Mouse (Mus musculus) neural tube, embryonic 13.5 days (tissue): ENCODE measurements around the gene Barx1. TPM values are rescaled to one million over a fixed set of nuclear protein-coding genes. Genes with fewer than 3 reads are reported as not detected.
A peak's percentile ranks its signal among the peaks of the same experiment; 100 is the strongest.

Experiments used
- ATAC-seq: fragments of 200-750 bp; cut with Nextera tagmentation; 2 replicates; pipeline ENCODE4 v1.8.0; 2017; ENCODE audit warnings: low read depth, mild to moderate bottlenecking, moderate TSS enrichment, moderate library complexity
- H3K27ac ChIP-seq: fragments of 300-500 bp; sonication (generic); replicated peaks from 2 replicates; pipeline ENCODE4 v1.5.1; 2015; ENCODE audit warnings: moderate library complexity, mild to moderate bottlenecking, inconsistent platforms
- H3K27me3 ChIP-seq: fragments of 300-500 bp; sonication (generic); 2 replicates; pipeline ENCODE4 v1.6.1; 2015; ENCODE audit warnings: mild to moderate bottlenecking, inconsistent platforms
- H3K36me3 ChIP-seq: fragments of 300-500 bp; sonication (generic); 2 replicates; pipeline ENCODE4 v1.6.1; 2015; ENCODE audit warnings: mild to moderate bottlenecking, inconsistent platforms
- H3K4me1 ChIP-seq: fragments of 300-500 bp; sonication (generic); replicated peaks from 2 replicates; pipeline ENCODE4 v1.6.1; 2015; ENCODE audit warnings: inconsistent platforms
- H3K4me2 ChIP-seq: fragments of 300-500 bp; sonication (generic); 2 replicates; pipeline ENCODE4 v1.6.1; 2015; ENCODE audit warnings: inconsistent platforms, mild to moderate bottlenecking, moderate library complexity
- H3K4me3 ChIP-seq: fragments of 300-500 bp; sonication (generic); 2 replicates; pipeline ENCODE4 v1.5.1; 2015; ENCODE audit warnings: mild to moderate bottlenecking, inconsistent platforms
- H3K9ac ChIP-seq: fragments of 300-500 bp; sonication (generic); 2 replicates; pipeline ENCODE4 v1.6.1; 2015; ENCODE audit warnings: moderate library complexity, mild to moderate bottlenecking, inconsistent platforms
- H3K9me3 ChIP-seq: fragments of 300-500 bp; sonication (generic); 2 replicates; pipeline ENCODE4 v1.6.1; 2016; ENCODE audit warnings: inconsistent platforms
- WGBS: fragments of 180-500 bp; shearing (Covaris S2); methylation state at CpG from one replicate; pipeline ENCODE4 v1.1.7; 2015; 5-methylcytosine and 5-hydroxymethylcytosine counted together
- polyA plus RNA-seq: library from polyadenylated mRNA; unstranded; fragments of >200 nt; fragmentation: Nextera tagmentation; extraction: Ambion mirVana; gene quantifications from 2 replicates; pipeline ENCODE4 v1.2.1, GENCODE M21; 2015

Gene Barx1
- polyA plus RNA-seq, 1 experiment from 2014 or later: 0.18 TPM

GRCm38 (mm10) chr13:48650615-48651014 is 12.2 kb upstream of the Barx1 start:
- H3K4me2 ChIP-seq: no peak overlapping the region
- no peak overlapping the region for H3K4me3 ChIP-seq
- ATAC-seq: no peak
- peaks cover 33% of the 10 kb centered on the region for H3K27me3 ChIP-seq
- H3K27ac ChIP-seq: no peak overlapping the region
- H3K4me1 ChIP-seq: no peaks in the 10 kb centered on the region
- H3K9me3 ChIP-seq: no peaks in the 10 kb centered on the region
- H3K36me3 ChIP-seq: no peaks in the 10 kb centered on the region
- no peak overlapping the region for H3K9ac ChIP-seq
- 0% methylated on average over 1 of the region's 1 CpGs for WGBS

GRCm38 (mm10) chr13:48651132-48652065 is 11.4 kb upstream of the Barx1 start:
- ATAC-seq: no peak
- Histone ChIP-seq H3K36me3 (no peaks in the 10 kb centered on the region), H3K9me3 (no peaks in the 10 kb centered on the region), H3K4me2 (no peak overlapping the region), H3K4me3 (no peak overlapping the region), H3K9ac (no peak overlapping the region), H3K27me3 (peaks cover 41% of the 10 kb centered on the region), H3K27ac (no peak overlapping the region), H3K4me1 (peaks cover 3% of the 10 kb centered on the region; the same call in 1 of the 2 replicates)
- 75% methylated on average over 6 of the region's 6 CpGs for WGBS

GRCm38 (mm10) chr13:48653788-48654770 is 8.7 kb upstream of the Barx1 start:
- Histone ChIP-seq H3K4me1 (peaks cover 3% of the 10 kb centered on the region; the same call in 1 of the 2 replicates), H3K4me2 (no peak overlapping the region), H3K9me3 (no peaks in the 10 kb centered on the region), H3K27ac (no peak overlapping the region), H3K4me3 (no peak overlapping the region), H3K36me3 (no peaks in the 10 kb centered on the region), H3K9ac (no peak overlapping the region), H3K27me3 (peaks cover 68% of the 10 kb centered on the region)
- 7% methylated on average over 14 of the region's 14 CpGs for WGBS
- ATAC-seq: peak; percentile 66

GRCm38 (mm10) chr13:48655637-48656036 is 7.2 kb upstream of the Barx1 start:
- peak; percentile 67 for ATAC-seq
- H3K27me3 ChIP-seq: peaks cover 83% of the 10 kb centered on the region
- H3K9ac ChIP-seq: no peak overlapping the region
- 4% methylated on average over 8 of the region's 8 CpGs for whole genome bisulfite sequencing
- no peak overlapping the region for H3K27ac ChIP-seq
- no peaks in the 10 kb centered on the region for H3K36me3 ChIP-seq
- H3K9me3 ChIP-seq: no peaks in the 10 kb centered on the region
- H3K4me2 ChIP-seq: no peak overlapping the region
- H3K4me1 ChIP-seq: peaks cover 6% of the 10 kb centered on the region; the same call in 1 of the 2 replicates
- H3K4me3 ChIP-seq: no peak overlapping the region

- no peak overlapping the region for H3K27ac ChIP-seq
- WGBS: under 1% methylated on average over 9 of the region's 9 CpGs
- peaks cover 96% of the 10 kb centered on the region for H3K27me3 ChIP-seq
Measured at GRCm38 (mm10) chr13:48657791-48658190, 5.0 kb upstream of the Barx1 start.

GRCm38 (mm10) chr13:48658588-48659253 is 4.1 kb upstream of the Barx1 start:
- H3K9me3 ChIP-seq: no peaks in the 10 kb centered on the region
- H3K4me3 ChIP-seq: no peak overlapping the region
- no peak overlapping the region for H3K9ac ChIP-seq
- no peak overlapping the region for H3K4me2 ChIP-seq
- H3K27ac ChIP-seq: no peak overlapping the region
- no peaks in the 10 kb centered on the region for H3K36me3 ChIP-seq
- no peak for ATAC-seq
- peaks cover 96% of the 10 kb centered on the region for H3K27me3 ChIP-seq
- under 1% methylated on average over 33 of the region's 33 CpGs for WGBS
- H3K4me1 ChIP-seq: peaks cover 16% of the 10 kb centered on the region

More at GRCm38 (mm10) chr13:48657791-48658190, 5.0 kb upstream of the Barx1 start:
- Histone ChIP-seq H3K36me3 (no peaks in the 10 kb centered on the region), H3K4me3 (no peak overlapping the region), H3K9me3 (no peaks in the 10 kb centered on the region), H3K9ac (no peak overlapping the region), H3K4me1 (peaks cover 10% of the 10 kb centered on the region), H3K4me2 (no peak overlapping the region)
- no peak for ATAC-seq

DNA sequence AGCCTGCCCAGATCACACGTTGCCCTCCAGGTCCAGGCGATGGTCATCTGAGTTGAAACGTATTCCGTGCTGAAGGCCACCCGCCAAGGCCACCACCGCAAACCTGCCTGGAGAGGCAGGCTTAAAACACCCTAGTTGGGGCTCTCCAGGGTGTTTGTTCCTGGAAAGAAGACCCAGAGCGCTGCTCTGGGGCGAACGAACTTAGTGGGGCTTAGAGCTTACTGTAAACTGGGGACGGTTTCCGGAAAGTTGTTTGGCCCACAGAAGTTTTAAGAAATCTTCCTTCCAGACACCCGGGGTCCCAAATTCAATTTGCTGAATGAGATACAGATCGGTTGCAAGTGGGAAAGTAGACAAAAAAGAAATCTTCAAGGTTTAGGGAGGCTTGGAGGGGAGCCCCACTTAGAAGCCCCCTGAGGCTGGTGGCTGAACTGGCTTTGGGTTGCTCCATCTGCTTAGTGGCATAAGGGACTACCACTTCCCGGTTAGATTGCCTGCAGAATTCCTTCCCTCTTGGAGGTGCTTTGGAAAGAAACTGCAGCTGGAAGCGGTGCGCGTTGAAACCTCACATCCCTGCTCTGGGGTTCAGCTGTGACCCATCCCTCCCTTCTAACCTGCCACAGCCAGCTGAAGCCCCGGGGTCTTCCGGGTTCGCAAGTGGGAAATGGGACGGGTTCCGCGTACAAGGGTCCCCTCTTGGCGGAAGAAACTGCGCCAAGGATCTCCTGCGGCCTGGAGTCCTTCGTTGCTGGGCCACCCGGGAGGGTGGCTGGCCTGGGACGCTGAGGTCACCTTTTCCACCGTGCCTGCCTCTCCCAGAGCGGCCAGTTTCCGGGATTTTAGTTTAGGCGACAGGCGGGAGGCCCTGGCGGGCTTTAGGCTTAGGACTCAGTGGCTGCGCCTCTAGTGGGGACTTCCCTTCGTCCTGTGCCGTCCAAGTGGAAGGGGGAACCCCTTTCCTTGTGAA is 3.3 kb upstream of the Barx1 start:
- Histone ChIP-seq H3K9ac (no peak overlapping the region), H3K4me3 (no peak overlapping the region; the same call in 1 of the 2 replicates), H3K27ac (no peak overlapping the region), H3K4me2 (peak overlapping the region; percentile 14; the same call in 1 of the 2 replicates), H3K4me1 (peaks cover 16% of the 10 kb centered on the region), H3K27me3 (peaks cover 98% of the 10 kb centered on the region), H3K36me3 (no peaks in the 10 kb centered on the region), H3K9me3 (no peaks in the 10 kb centered on the region)
- ATAC-seq: no peak
- 1% methylated on average over 38 of the region's 38 CpGs for WGBS

DNA sequence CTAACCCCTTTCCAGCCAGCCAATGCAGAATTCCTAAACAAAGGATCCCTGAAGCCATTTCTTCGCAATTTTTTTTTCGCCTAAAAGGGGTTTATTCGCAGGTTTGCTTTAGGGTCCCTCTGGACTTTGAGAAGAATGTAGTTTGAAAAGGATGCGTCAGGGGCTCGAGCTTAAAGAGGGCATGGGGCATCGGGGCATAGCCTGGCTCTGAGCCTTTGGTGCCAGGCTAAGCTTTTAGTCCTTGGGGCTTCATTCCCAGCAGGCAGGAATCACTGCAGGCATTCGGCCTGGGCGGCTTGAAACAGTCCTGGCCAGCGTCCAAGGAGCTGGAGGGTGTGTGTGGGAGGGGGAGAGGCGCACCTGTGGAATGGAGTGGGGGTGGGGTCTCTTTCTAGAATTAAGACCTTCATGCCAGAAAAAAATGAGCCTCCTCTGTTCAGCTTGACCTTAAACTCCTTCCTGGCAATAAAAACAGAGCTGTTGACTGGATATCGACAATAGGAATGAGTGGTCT is 2.5 kb upstream of the Barx1 start:
- Histone ChIP-seq H3K27me3 (peaks cover 98% of the 10 kb centered on the region), H3K9ac (no peak overlapping the region), H3K4me3 (no peak overlapping the region), H3K4me2 (no peak overlapping the region), H3K36me3 (no peaks in the 10 kb centered on the region), H3K9me3 (no peaks in the 10 kb centered on the region), H3K27ac (no peak overlapping the region), H3K4me1 (peaks cover 22% of the 10 kb centered on the region)
- no peak for ATAC-seq
- WGBS: 2% methylated on average over 11 of the region's 11 CpGs

DNA sequence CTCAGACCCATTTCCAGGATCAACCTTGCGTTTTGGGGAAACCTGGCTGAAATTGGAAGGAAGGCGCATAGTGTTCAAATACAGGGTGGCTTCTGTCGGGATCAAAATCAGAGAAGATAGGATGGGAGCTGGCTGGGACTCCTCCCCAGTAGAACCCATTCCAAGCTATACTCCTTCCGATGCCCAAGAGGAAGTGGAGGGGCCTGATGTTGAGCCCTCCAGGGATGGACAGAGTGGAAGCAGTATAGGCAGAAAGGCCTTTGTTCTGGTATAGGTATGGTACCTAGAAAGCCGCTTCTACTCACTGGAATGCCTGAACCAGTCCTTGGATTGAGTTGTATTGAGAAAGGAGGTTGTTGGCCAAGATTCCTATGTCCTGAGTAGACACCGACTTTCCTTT is 2.1 kb upstream of the Barx1 start:
- ATAC-seq: no peak

DNA sequence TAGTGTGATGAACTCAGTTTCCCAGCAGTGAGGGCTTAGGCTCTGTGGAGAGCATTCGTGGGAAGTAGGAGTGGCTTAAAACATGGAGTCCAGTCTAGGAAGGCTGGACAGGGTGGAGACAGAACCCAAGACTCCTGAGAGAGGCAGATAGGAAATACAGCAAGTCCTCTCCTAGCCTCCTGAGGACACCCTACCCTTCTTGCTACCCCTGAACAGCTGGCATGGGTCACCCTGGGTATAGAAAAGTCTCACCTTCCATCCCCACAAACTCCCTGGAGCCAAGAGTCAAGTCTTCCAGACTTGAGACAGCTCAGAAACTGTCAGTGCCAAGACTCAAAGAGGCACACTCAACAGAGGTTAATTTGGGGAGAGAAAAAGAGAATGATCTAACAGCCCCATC is 1.2 kb upstream of the Barx1 start:
- H3K27ac ChIP-seq: no peak overlapping the region
- H3K4me2 ChIP-seq: no peak overlapping the region
- H3K9me3 ChIP-seq: no peaks in the 10 kb centered on the region
- no peaks in the 10 kb centered on the region for H3K36me3 ChIP-seq
- WGBS: 5% methylated on average over 1 of the region's 1 CpGs
- no peak for ATAC-seq
- H3K27me3 ChIP-seq: peaks cover 100% of the 10 kb centered on the region
- no peak overlapping the region for H3K4me3 ChIP-seq
- peaks cover 27% of the 10 kb centered on the region for H3K4me1 ChIP-seq
- H3K9ac ChIP-seq: no peak overlapping the region

More for the DNA sequence above, 2.1 kb upstream of the Barx1 start:
- H3K9me3 ChIP-seq: no peaks in the 10 kb centered on the region
- no peak overlapping the region for H3K4me3 ChIP-seq
- no peaks in the 10 kb centered on the region for H3K36me3 ChIP-seq
- H3K27me3 ChIP-seq: peaks cover 100% of the 10 kb centered on the region
- no peak overlapping the region for H3K4me2 ChIP-seq
- no peak overlapping the region for H3K9ac ChIP-seq
- WGBS: 9% methylated on average over 6 of the region's 6 CpGs
- peaks cover 24% of the 10 kb centered on the region for H3K4me1 ChIP-seq
- no peak overlapping the region for H3K27ac ChIP-seq
